Mouse (Mus musculus) embryonic fibroblast, embryonic 13.5 days (primary cell): ENCODE results near the gene Pcsk7.

Experiments used
- CTCF ChIP-seq: IDR thresholded peaks from 2 replicates; pipeline ENCODE4 v1.5.1; 2011; ENCODE audit warnings: mild to moderate bottlenecking, control low read depth, low read length, moderate library complexity, borderline replicate concordance; ENCODE audit not compliant: insufficient read depth
- POLR2A ChIP-seq: IDR thresholded peaks from 2 replicates; pipeline ENCODE4 v1.6.1; 2011; ENCODE audit warnings: low read depth, mild to moderate bottlenecking, control low read depth, low read length, moderate library complexity

DNA sequence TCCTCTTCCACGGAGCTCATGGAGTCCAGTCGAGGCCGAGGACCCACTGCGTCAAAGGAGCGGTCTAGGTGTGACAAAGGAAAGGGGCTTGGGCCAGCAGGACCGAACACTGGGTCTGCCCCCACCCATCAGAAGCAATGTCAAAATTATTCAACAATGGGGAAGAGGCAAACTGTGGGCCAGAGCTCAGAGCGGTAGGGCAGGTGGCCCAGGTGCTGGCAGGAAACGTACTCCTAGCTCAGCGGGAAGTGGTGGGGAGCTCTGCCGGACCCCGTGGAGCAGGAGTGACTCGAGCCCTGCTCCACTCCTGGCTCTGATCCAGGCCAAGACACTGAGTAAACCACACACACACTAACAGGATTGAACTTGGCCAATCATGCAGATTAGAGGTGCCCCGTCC lies 39.4 kb downstream of the Pcsk7 start:
- TF ChIP-seq CTCF (no peak), POLR2A (no peak)
